In the genomic region with DNA sequence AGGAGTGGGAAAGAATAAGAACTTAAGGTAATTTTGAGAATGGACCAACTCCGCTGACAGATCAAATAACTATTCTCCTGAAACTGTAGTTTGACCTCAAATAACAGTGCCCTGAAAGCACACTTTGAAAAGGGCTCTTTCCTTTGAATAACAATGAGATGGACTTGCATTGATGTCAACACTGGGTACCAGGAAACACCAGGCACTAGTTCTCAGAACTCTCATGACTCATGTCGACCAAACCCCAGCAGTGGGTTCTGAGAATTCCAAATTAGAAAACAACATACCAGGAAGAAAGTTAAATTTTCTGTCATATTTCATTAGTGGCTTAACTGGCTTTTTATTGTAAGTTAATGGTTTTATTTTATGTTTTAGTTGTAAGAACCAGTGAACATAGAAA, we compare ENCODE assay signal across 17 mouse cellular contexts.
DNase-seq lines count a peak whose midpoint lies in the region.
"Had no signal": no experiment of that assay in that cellular context is flagged by ENCODE, and none has a peak within 500 bp of the region (broad histone marks: within the 10 kb centered on the region; RNA-seq: fewer than 3 reads in every experiment).

No protein-coding gene starts in this region.

- intact Hi-C loops in left cerebral cortex, postnatal 36 days (cut with DNase I): no loop called here

- peak; percentile 11 for DNase-seq in cerebellum, adult 9-10 months
- no peak for DNase-seq in cerebellum, adult 8-10 months
- peak; percentile 12 for DNase-seq in left cerebral cortex, adult 11 months (ENCODE audit: low spot score)
- no peak for DNase-seq in left cerebral cortex, postnatal 36 days (ENCODE audit: low spot score in 2 of 2)
- DNase-seq in brain, adult 2 months (ENCODE audit: low read depth, low spot score): peak; percentile 79
- DNase-seq in spleen, postnatal 10 days (ENCODE audit: low spot score in 2 of 2): no peak
- DNase-seq in lung, postnatal 25 days (ENCODE audit: low spot score): no peak
- DNase-seq: adrenal gland, adult 8-10 months; adrenal gland, postnatal 36 days; B cell, adult 2 months; cerebellum, adult 11 months; cerebellum, adult 9-11 months; cerebellum, postnatal 36 days; gastrocnemius, postnatal 10 days; heart, adult 18-20 months; heart, postnatal 10 days; heart, postnatal 4 days had no signal

Comparison
In these comparisons a context has a peak if more than half of its experiments do, and no peak if none do; other contexts are left out.
1. DNase-seq: peak in cerebellum, adult 9-10 months (single experiment), left cerebral cortex, adult 11 months (single experiment) and brain, adult 2 months (single experiment); none in cerebellum, adult 8-10 months (single experiment), left cerebral cortex, postnatal 36 days (0 of 2), spleen, postnatal 10 days (0 of 2) and lung, postnatal 25 days (single experiment).